Mouse (Mus musculus) embryonic stem cell, embryonic (primary cell): ENCODE measurements around the gene 2310007B03Rik.

Experiments
- CTCF ChIA-PET, 4 experiments: fragments of 300-600 bp in 2 of 4; fragments of 350-600 bp in 2 of 4; sonication (Branson Sonifier 250); formaldehyde crosslinking; loops; one replicate each; lab custom pipeline; 2022; ENCODE audit warnings: inconsistent platforms in 2 of 4; lab: Charles Lee
- POLR2A ChIA-PET, 4 experiments: fragments of 300-600 bp in 2 of 4; fragments of 350-600 bp in 2 of 4; sonication (Branson Sonifier 250); formaldehyde crosslinking; loops; one replicate each; lab custom pipeline; 2022; ENCODE audit warnings: antibody characterized with exemption in 4 of 4, inconsistent platforms in 1 of 4; lab: Charles Lee

Gene 2310007B03Rik

DNA sequence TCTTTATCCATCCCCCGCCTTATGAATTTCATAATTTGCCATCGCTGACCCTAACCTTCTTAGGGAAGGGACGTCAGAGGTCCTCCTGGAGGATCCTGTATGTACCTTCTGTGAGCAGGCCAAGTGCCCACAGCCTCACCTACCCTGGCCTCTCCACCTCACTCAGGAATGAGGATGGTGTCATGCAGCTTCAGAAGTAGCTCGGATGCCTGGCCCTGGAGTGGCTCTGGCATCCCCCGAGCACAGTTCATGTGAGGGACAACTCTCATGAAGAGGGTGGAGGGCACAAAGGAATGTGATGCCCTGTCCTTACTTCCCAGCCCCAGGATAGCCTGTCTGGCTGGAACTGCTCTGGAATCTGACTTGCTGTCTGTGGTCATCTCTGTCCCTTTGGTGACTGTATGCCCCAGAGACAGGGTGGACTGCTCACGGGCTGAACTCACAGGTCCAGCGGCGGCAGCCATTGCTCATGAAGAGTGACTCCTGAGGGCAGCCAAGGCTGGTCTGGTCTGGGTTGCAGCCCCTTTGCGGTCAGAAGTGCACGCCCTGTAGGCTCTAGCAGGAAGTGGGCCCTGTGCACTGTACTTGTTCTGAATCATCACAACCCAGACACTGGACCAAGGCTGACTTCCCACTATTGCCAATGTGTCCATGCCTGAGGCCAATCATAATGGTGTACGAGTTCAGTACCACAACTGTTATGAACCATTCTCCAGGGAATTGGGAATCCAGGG is 5.8 kb upstream of the 2310007B03Rik start:
- POLR2A ChIA-PET: no interaction called here
- CTCF ChIA-PET: no interaction called here

DNA sequence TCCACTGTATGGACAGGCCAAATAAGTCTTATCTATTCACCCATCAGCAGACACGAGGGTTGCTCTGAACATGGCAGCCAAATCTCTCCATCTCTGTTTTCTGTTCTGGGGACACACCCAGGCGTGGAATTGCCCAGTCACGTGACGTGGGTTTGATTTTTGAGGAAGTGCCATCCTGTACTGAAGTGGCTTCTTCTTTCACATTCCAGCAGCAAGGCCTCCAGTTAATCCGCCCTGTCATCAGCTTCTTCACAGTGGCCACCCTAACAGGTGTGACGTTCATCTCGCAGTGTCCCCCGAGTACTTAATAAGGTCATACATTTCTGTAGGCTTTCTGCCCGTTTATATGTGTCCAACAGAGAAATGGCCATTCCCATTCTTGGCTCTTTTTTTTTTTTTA is 4.7 kb upstream of the 2310007B03Rik start:
- ChIA-PET POLR2A (interaction anchor here in 1 of 4 experiments (0.7 to 0.9 kb wide), 2 partner anchors 347 to 646 kb away, joined by 3 read pairs; partner anchors contain the start of gene Farp2), CTCF (no interaction called here)

DNA sequence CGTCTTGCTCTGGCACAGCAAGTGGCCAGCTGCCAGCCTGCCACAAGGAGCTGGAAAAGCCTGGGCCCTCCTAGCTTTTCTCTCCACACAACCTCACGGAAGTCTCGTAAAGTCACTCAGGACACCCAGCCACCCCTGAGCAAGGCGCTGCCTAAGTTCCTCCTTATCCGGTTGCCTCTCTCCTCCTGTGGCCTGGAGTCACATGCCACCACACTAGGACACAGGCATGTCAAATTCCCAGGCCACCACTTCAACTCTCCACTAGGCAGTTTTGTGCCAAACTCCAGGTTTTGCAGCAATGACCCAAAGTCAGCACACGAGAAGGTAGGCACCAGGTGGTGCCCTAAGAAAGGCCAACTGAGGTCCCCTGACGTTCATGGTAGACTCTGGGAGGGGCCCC is 1.8 kb upstream of the 2310007B03Rik start:
- POLR2A ChIA-PET: no interaction called here

GRCm38 (mm10) chr1:93161921-93162320 is 1.2 kb upstream of the 2310007B03Rik start:
- ChIA-PET POLR2A (interaction anchor here in 1 of 4 experiments (1.0 kb wide), 1 partner anchor 66 kb away, joined by 3 read pairs; no protein-coding TSS in a partner anchor), CTCF (interaction anchor here in 3 of 4 experiments (0.6 to 1.4 kb wide), 4 partner anchors 13 to 1314 kb away, joined by 3 to 9 read pairs (median 5); partner anchors contain the start of gene Sned1 (in 1 of the 3))

More for the DNA sequence above, 1.8 kb upstream of the 2310007B03Rik start:
- CTCF ChIA-PET: interaction anchor here in 1 of 4 experiments (1.2 kb wide), 1 partner anchor 59 kb away, joined by 9 read pairs; no protein-coding TSS in a partner anchor

GRCm38 (mm10) chr1:93161350-93161749 is 602 bp upstream of the 2310007B03Rik start:
- POLR2A ChIA-PET: interaction anchor here in 2 of 4 experiments (0.6 to 1.0 kb wide), 2 partner anchors 18 to 66 kb away, joined by 3 read pairs; no protein-coding TSS in a partner anchor
- CTCF ChIA-PET: interaction anchor here in 3 of 4 experiments (0.6 to 1.6 kb wide), 6 partner anchors 13 to 1313 kb away, joined by 3 to 9 read pairs (median 5); partner anchors contain the start of gene Sned1 (in 1 of the 3)

DNA sequence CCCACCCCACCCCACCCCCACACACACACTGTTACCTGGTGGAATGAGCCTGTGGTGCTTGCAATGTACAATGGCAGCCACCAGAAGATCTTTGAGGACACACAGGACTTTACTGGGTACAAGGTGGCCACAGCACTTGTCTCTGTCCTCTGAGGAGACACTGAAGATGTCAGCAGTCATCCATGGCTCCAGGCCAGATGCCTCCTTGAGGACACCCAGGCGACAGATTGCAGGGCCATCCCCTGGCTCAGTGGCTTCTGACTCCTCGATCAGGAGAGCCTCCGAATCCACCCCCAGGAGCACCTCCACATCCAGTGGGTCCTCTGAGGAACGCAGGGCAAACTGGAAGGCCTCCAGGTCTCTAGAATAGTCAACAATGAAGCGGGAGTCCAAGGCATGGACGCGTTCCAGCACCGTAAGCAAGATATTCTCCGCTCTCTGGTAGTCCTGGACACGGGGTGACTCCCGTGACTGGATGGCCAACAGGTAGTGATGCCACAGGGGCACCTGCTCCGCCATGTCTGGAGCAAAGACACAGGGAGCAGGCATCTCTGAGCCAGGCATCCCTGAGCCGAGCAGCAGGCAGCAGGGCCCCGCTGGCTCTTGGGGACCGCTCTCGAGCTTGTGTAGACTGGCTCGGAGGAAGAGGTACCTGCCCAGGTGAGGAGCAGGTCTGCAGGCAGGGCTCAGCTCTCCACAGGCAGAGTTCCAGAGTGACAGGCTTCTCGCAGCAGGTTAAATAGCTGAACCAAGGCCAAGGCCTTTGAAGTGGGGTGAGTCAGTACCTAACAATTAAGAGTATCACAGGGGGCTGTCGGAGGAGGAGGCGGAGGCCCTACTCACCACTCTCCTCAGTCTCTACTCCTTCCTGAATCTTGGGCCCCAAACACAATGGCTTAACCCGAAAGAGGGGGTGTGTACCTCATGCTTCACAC is 915 bp downstream of the 2310007B03Rik start:
- ChIA-PET POLR2A (interaction anchor here in 3 of 4 experiments (0.6 to 0.9 kb wide), 3 partner anchors 31 to 282 kb away, joined by 3 to 4 read pairs (median 3); no protein-coding TSS in a partner anchor), CTCF (interaction anchor here (0.9 to 1.6 kb wide), 4 partner anchors 31 to 203 kb away, joined by 3 to 5 read pairs (median 4); no protein-coding TSS in a partner anchor)

- CTCF ChIA-PET: no interaction called here
- POLR2A ChIA-PET: no interaction called here
Measured at GRCm38 (mm10) chr1:93158916-93159315, 1.8 kb downstream of the 2310007B03Rik start.

DNA sequence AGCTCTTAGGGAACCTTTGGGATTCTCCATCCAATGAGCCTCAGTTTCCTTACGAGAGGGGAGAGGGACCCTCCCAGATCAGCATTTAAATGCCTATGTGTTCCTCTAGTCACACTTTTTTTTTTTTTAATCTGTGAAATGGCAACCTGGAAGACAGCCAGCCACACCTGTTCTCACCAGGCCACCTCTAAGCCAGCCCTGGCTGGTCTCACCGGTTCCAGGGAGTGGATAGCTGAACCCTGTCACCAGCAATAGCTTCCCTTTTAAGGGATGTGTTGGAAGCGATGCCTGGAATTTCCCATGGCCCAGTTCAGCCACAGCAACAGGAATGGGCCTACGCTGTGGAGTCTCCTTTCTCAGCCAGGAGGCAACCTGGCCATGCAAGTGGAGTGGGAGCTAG is 3.2 kb downstream of the 2310007B03Rik start:
- ChIA-PET CTCF (interaction anchor here in 1 of 4 experiments (0.6 to 0.8 kb wide), 2 partner anchors 29 to 364 kb away, joined by 3 read pairs; no protein-coding TSS in a partner anchor), POLR2A (no interaction called here)

- ChIA-PET POLR2A (no interaction called here), CTCF (interaction anchor here in 1 of 4 experiments (1.2 kb wide), 1 partner anchor 23 kb away, joined by 3 read pairs; no protein-coding TSS in a partner anchor)
Measured at GRCm38 (mm10) chr1:93150907-93151661, 9.7 kb downstream of the 2310007B03Rik start.

DNA sequence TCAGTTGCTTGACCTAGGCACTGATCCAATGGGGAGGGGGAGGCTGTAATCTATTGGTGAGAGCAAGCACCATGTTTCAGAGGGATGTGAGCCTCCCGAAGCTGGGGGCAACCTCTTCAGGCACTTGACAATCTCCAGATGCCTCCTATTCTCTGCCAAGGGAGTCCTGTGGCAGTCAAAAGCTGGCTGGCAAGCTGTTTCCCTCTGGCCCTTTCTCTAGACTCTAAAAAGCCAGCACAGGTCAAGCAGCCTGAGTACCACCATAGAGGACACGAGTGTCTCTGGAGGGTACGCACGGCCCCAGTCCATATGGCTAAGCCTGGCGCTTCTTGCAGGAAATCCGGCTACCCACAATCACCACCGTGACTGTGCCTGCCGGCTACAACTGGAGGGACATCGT is 16.6 kb downstream of the 2310007B03Rik start:
- ChIA-PET CTCF (interaction anchor here in 2 of 4 experiments (0.6 to 1.4 kb wide), 2 partner anchors 16 to 130 kb away, joined by 3 to 4 read pairs; no protein-coding TSS in a partner anchor), POLR2A (interaction anchor here in 1 of 4 experiments (0.6 kb wide), 1 partner anchor 17 kb away, joined by 3 read pairs; no protein-coding TSS in a partner anchor)

GRCm38 (mm10) chr1:93142871-93143270 is 17.9 kb downstream of the 2310007B03Rik start:
- ChIA-PET POLR2A (no interaction called here), CTCF (interaction anchor here in 1 of 4 experiments (1.0 kb wide), 1 partner anchor 14 kb away, joined by 5 read pairs; no protein-coding TSS in a partner anchor)

GRCm38 (mm10) chr1:93139713-93140112 is 21.0 kb downstream of the 2310007B03Rik start:
- ChIA-PET POLR2A (no interaction called here), CTCF (no interaction called here)

DNA sequence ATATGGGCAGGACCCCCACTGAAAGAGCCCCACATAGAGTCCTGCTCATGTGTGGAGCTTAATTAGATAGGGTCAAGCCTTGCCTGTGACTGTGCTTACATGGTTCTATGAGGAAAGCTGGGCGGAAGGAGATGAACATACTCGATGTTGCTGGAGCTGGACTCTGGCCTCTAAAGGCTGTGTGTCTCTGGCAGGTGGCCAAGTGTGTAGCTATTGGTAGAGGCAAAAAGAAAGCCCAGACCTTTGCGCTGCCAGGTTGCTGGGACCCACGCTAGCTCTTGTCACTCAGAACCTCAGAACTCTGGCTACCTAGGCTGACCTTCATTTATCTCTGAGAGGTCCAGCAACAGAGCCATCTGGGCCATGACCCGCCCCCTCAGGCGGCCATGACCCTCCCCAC is 22.2 kb downstream of the 2310007B03Rik start:
- ChIA-PET CTCF (interaction anchor here in 3 of 4 experiments (1.3 to 1.4 kb wide), 3 partner anchors 10 kb away, joined by 4 to 7 read pairs (median 5); no protein-coding TSS in a partner anchor), POLR2A (interaction anchor here in 1 of 4 experiments (0.6 kb wide), 1 partner anchor 57 kb away, joined by 3 read pairs; no protein-coding TSS in a partner anchor)

DNA sequence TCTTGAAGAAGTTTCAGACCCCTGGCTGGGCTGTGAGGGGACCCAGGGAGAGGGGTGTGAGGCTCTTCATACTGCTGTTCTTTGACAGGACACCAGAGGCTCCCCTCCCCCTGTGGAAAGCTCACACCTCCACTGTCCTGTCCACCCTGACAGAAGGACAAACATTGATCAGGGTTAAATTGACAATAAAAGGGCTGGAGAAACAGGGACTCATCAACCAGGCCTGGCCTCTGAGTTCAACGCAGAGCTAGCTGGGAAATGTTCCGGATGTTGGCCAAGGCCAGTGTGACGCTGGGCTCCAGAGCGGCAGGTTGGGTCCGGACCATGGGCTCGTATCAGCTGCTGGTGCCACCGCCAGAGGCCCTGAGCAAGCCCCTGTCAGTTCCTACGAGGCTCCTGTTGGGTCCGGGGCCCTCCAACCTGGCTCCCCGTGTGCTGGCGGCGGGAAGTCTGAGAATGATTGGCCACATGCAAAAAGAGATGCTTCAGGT is 25.7 kb downstream of the 2310007B03Rik start, which contains the start of gene Agxt:
Gene Agxt (plus strand): TSS at position 205 of the 491 bp plus-strand sequence.
- CTCF ChIA-PET: no interaction called here
- POLR2A ChIA-PET: no interaction called here

DNA sequence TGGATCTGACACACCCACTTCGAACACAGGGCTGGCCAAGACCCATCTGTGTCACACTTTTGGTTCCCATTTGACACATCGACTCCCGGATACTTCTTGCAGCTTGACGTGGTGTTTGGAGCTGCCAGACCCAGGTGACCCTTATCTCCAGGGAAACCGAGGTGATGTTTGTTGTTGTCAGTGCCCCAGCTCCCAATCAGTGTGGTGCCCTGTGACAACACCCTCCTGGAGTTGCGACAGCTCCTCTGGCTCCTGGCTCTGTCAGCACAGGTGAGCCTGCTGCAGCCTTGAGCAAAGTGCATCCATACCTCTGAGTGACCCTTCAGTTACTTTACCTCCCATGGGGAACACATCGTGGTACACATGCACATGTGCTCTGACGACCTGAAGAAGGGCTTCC is 28.1 kb downstream of the 2310007B03Rik start:
- CTCF ChIA-PET: no interaction called here

GRCm38 (mm10) chr1:93130242-93130983 is 30.3 kb downstream of the 2310007B03Rik start:
- POLR2A ChIA-PET: interaction anchor here in 1 of 4 experiments (0.6 kb wide), 1 partner anchor 123 kb away, joined by 3 read pairs; no protein-coding TSS in a partner anchor
- CTCF ChIA-PET: interaction anchor here in 1 of 4 experiments (0.5 kb wide), 1 partner anchor 697 kb away, joined by 3 read pairs; no protein-coding TSS in a partner anchor

More for the DNA sequence above, 28.1 kb downstream of the 2310007B03Rik start:
- POLR2A ChIA-PET: no interaction called here
